Mouse (Mus musculus): ENCODE results near the gene Dock2. TPM values are rescaled to one million over a fixed set of nuclear protein-coding genes. Genes with fewer than 3 reads are reported as not detected.

Dock2 gene
- polyA plus RNA-seq, 1 experiment = 0.01 TPM

GRCm38 (mm10) chr11:34791872-34792271 lies 8.2 kb upstream of the Dock2 start:
- H3K36me3 ChIP-seq (ENCODE audit: control insufficient read depth) = no peaks in the 10 kb centered on the region
- H3K4me1 ChIP-seq (ENCODE audit: control insufficient read depth) = peaks cover 2% of the 10 kb centered on the region; the same call in 1 of the 2 replicates
- H3K27me3 ChIP-seq (ENCODE audit: control insufficient read depth) = no peaks in the 10 kb centered on the region
- TF ChIP-seq GATA1 (IDR thresholded peaks at IDR 0.05; ENCODE audit: low read length) (no peak), TAL1 (IDR thresholded peaks at IDR 0.05; ENCODE audit: low read length) (no peak)
- no peaks in the 10 kb centered on the region for H3K9me3 ChIP-seq (ENCODE audit: control insufficient read depth, low read length)
- no peak overlapping the region for H3K4me3 ChIP-seq (replicated peaks)

- Histone ChIP-seq H3K4me3 (replicated peaks) (no peak overlapping the region), H3K36me3 (ENCODE audit: control insufficient read depth) (no peaks in the 10 kb centered on the region)
- TF ChIP-seq GATA1 (IDR thresholded peaks at IDR 0.05; ENCODE audit: low read length) (no peak), TAL1 (IDR thresholded peaks at IDR 0.05; ENCODE audit: low read length) (no peak)
These were observed 1.2 kb upstream of the Dock2 start for GRCm38 (mm10) chr11:34784864-34785263.

GRCm38 (mm10) chr11:34782516-34783430 lies 919 bp downstream of the Dock2 start:
- Histone ChIP-seq H3K4me1 (ENCODE audit: control insufficient read depth) (peaks cover 6% of the 10 kb centered on the region), H3K4me3 (replicated peaks) (peak overlapping the region; percentile 35), H3K36me3 (ENCODE audit: control insufficient read depth) (no peaks in the 10 kb centered on the region), H3K9me3 (ENCODE audit: control insufficient read depth, low read length) (no peaks in the 10 kb centered on the region), H3K27me3 (ENCODE audit: control insufficient read depth) (no peaks in the 10 kb centered on the region)
- no peak for TF ChIP-seq GATA1 (IDR thresholded peaks at IDR 0.05; ENCODE audit: low read length)

More at GRCm38 (mm10) chr11:34784864-34785263, 1.2 kb upstream of the Dock2 start:
- H3K4me1 ChIP-seq (ENCODE audit: control insufficient read depth) = peaks cover 6% of the 10 kb centered on the region
- no peaks in the 10 kb centered on the region for H3K9me3 ChIP-seq (ENCODE audit: control insufficient read depth, low read length)
- no peaks in the 10 kb centered on the region for H3K27me3 ChIP-seq (ENCODE audit: control insufficient read depth)

GRCm38 (mm10) chr11:34780786-34781185 lies 2.9 kb downstream of the Dock2 start:
- H3K9me3 ChIP-seq (ENCODE audit: control insufficient read depth, low read length) = no peaks in the 10 kb centered on the region
- H3K36me3 ChIP-seq (ENCODE audit: control insufficient read depth) = no peaks in the 10 kb centered on the region
- TF ChIP-seq TAL1 (IDR thresholded peaks at IDR 0.05; ENCODE audit: low read length) (no peak), GATA1 (IDR thresholded peaks at IDR 0.05; ENCODE audit: low read length) (no peak)
- no peak overlapping the region for H3K4me3 ChIP-seq (replicated peaks)
- H3K4me1 ChIP-seq (ENCODE audit: control insufficient read depth) = peaks cover 6% of the 10 kb centered on the region
- H3K27me3 ChIP-seq (ENCODE audit: control insufficient read depth) = no peaks in the 10 kb centered on the region

- Histone ChIP-seq H3K9me3 (ENCODE audit: control insufficient read depth, low read length) (no peaks in the 10 kb centered on the region), H3K4me3 (replicated peaks) (no peak overlapping the region), H3K27me3 (ENCODE audit: control insufficient read depth) (no peaks in the 10 kb centered on the region), H3K36me3 (ENCODE audit: control insufficient read depth) (no peaks in the 10 kb centered on the region), H3K4me1 (ENCODE audit: control insufficient read depth) (peaks cover 6% of the 10 kb centered on the region)
- TF ChIP-seq TAL1 (IDR thresholded peaks at IDR 0.05; ENCODE audit: low read length) (no peak), GATA1 (IDR thresholded peaks at IDR 0.05; ENCODE audit: low read length) (no peak)
These were observed 3.7 kb downstream of the Dock2 start for GRCm38 (mm10) chr11:34779966-34780365.

GRCm38 (mm10) chr11:34778351-34778750 lies 5.3 kb downstream of the Dock2 start:
- H3K4me1 ChIP-seq (ENCODE audit: control insufficient read depth) = peaks cover 4% of the 10 kb centered on the region
- H3K9me3 ChIP-seq (ENCODE audit: control insufficient read depth, low read length) = no peaks in the 10 kb centered on the region
- TF ChIP-seq TAL1 (IDR thresholded peaks at IDR 0.05; ENCODE audit: low read length) (no peak), GATA1 (IDR thresholded peaks at IDR 0.05; ENCODE audit: low read length) (no peak)
- no peaks in the 10 kb centered on the region for H3K27me3 ChIP-seq (ENCODE audit: control insufficient read depth)
- no peak overlapping the region for H3K4me3 ChIP-seq (replicated peaks)
- H3K36me3 ChIP-seq (ENCODE audit: control insufficient read depth) = no peaks in the 10 kb centered on the region

- Histone ChIP-seq H3K36me3 (ENCODE audit: control insufficient read depth) (no peaks in the 10 kb centered on the region), H3K4me1 (ENCODE audit: control insufficient read depth) (no peaks in the 10 kb centered on the region), H3K4me3 (replicated peaks) (no peak overlapping the region), H3K27me3 (ENCODE audit: control insufficient read depth) (no peaks in the 10 kb centered on the region), H3K9me3 (ENCODE audit: control insufficient read depth, low read length) (no peaks in the 10 kb centered on the region)
- TF ChIP-seq TAL1 (IDR thresholded peaks at IDR 0.05; ENCODE audit: low read length) (no peak), GATA1 (IDR thresholded peaks at IDR 0.05; ENCODE audit: low read length) (no peak)
These were observed 6.2 kb downstream of the Dock2 start for GRCm38 (mm10) chr11:34777529-34777928.

GRCm38 (mm10) chr11:34776054-34776453 lies 7.6 kb downstream of the Dock2 start:
- H3K4me1 ChIP-seq (ENCODE audit: control insufficient read depth) = peaks cover 3% of the 10 kb centered on the region
- no peaks in the 10 kb centered on the region for H3K27me3 ChIP-seq (ENCODE audit: control insufficient read depth)
- H3K36me3 ChIP-seq (ENCODE audit: control insufficient read depth) = no peaks in the 10 kb centered on the region
- TF ChIP-seq TAL1 (IDR thresholded peaks at IDR 0.05; ENCODE audit: low read length) = no peak
- TF ChIP-seq GATA1 (IDR thresholded peaks at IDR 0.05; ENCODE audit: low read length) = no peak
- no peaks in the 10 kb centered on the region for H3K9me3 ChIP-seq (ENCODE audit: control insufficient read depth, low read length)
- H3K4me3 ChIP-seq (replicated peaks) = no peak overlapping the region

GRCm38 (mm10) chr11:34774636-34775035 lies 9.1 kb downstream of the Dock2 start:
- H3K27me3 ChIP-seq (ENCODE audit: control insufficient read depth) = no peaks in the 10 kb centered on the region
- TF ChIP-seq GATA1 (IDR thresholded peaks at IDR 0.05; ENCODE audit: low read length) (no peak), TAL1 (IDR thresholded peaks at IDR 0.05; ENCODE audit: low read length) (no peak)

More at GRCm38 (mm10) chr11:34774636-34775035, 9.1 kb downstream of the Dock2 start:
- Histone ChIP-seq H3K36me3 (ENCODE audit: control insufficient read depth) (no peaks in the 10 kb centered on the region), H3K4me3 (replicated peaks) (no peak overlapping the region), H3K9me3 (ENCODE audit: control insufficient read depth, low read length) (no peaks in the 10 kb centered on the region), H3K4me1 (ENCODE audit: control insufficient read depth) (peaks cover 3% of the 10 kb centered on the region)
